Mouse (Mus musculus): ENCODE measurements at regions not wholly inside any gene's neighbourhood (a gene's known extent, or its start where the extent isn't known, plus 50 kb on each side); places are given as distances from the start of the nearest gene placed in this dataset.

GRCm38 (mm10) chr13:25808564-25809253, 538.4 kb upstream of the Nrsn1 start:
- H3K9me3 ChIP-seq (replicated peaks; ENCODE audit: control insufficient read depth, insufficient read depth, low read length, poor library complexity, severe bottlenecking), result no peaks in the 10 kb centered on the region
- no peaks in the 10 kb centered on the region for H3K27me3 ChIP-seq (ENCODE audit: control insufficient read depth, insufficient read depth, low read length, poor library complexity, severe bottlenecking)
- H3K36me3 ChIP-seq (ENCODE audit: control insufficient read depth, insufficient read depth, low read length, poor library complexity, severe bottlenecking), result no peaks in the 10 kb centered on the region
- H3K27ac ChIP-seq (ENCODE audit: insufficient read depth, low read length), result no peak overlapping the region
- H3K9ac ChIP-seq (ENCODE audit: low read depth, poor library complexity, severe bottlenecking), result no peak overlapping the region
- no peak overlapping the region for H3K4me3 ChIP-seq (ENCODE audit: low read depth, low read length)
- no peaks in the 10 kb centered on the region for H3K4me1 ChIP-seq (ENCODE audit: control insufficient read depth, insufficient read depth, low read length)
- no peak for TF ChIP-seq CTCF (IDR thresholded peaks at IDR 0.05; ENCODE audit: low read depth, low read length)
- TF ChIP-seq EP300 (IDR thresholded peaks at IDR 0.05; ENCODE audit: insufficient read depth, low read depth, low read length), result no peak
- TF ChIP-seq POLR2A (IDR thresholded peaks at IDR 0.05; ENCODE audit: insufficient read depth, low read length), result no peak

- H3K27me3 ChIP-seq (ENCODE audit: control insufficient read depth, insufficient read depth, low read length, poor library complexity, severe bottlenecking), result no peaks in the 10 kb centered on the region
- no peak overlapping the region for H3K4me3 ChIP-seq (ENCODE audit: low read depth, low read length)
- H3K27ac ChIP-seq (ENCODE audit: insufficient read depth, low read length), result no peak overlapping the region
- H3K4me1 ChIP-seq (ENCODE audit: control insufficient read depth, insufficient read depth, low read length), result no peaks in the 10 kb centered on the region
- no peak overlapping the region for H3K9ac ChIP-seq (ENCODE audit: low read depth, poor library complexity, severe bottlenecking)
- no peaks in the 10 kb centered on the region for H3K9me3 ChIP-seq (replicated peaks; ENCODE audit: control insufficient read depth, insufficient read depth, low read length, poor library complexity, severe bottlenecking)
- no peaks in the 10 kb centered on the region for H3K36me3 ChIP-seq (ENCODE audit: control insufficient read depth, insufficient read depth, low read length, poor library complexity, severe bottlenecking)
- no peak for TF ChIP-seq CTCF (IDR thresholded peaks at IDR 0.05; ENCODE audit: low read depth, low read length)
- no peak for TF ChIP-seq POLR2A (IDR thresholded peaks at IDR 0.05; ENCODE audit: insufficient read depth, low read length)
Measured at GRCm38 (mm10) chr13:25793216-25793803, 523.0 kb upstream of the Nrsn1 start.

GRCm38 (mm10) chr13:25781161-25781560, 510.9 kb upstream of the Nrsn1 start:
- no peaks in the 10 kb centered on the region for H3K9me3 ChIP-seq (replicated peaks; ENCODE audit: control insufficient read depth, insufficient read depth, low read length, poor library complexity, severe bottlenecking)
- no peak overlapping the region for H3K27ac ChIP-seq (ENCODE audit: insufficient read depth, low read length)
- H3K27me3 ChIP-seq (ENCODE audit: control insufficient read depth, insufficient read depth, low read length, poor library complexity, severe bottlenecking), result no peaks in the 10 kb centered on the region
- H3K36me3 ChIP-seq (ENCODE audit: control insufficient read depth, insufficient read depth, low read length, poor library complexity, severe bottlenecking), result no peaks in the 10 kb centered on the region
- no peak for TF ChIP-seq EP300 (IDR thresholded peaks at IDR 0.05; ENCODE audit: insufficient read depth, low read depth, low read length)
- TF ChIP-seq POLR2A (IDR thresholded peaks at IDR 0.05; ENCODE audit: insufficient read depth, low read length), result no peak
- no peak for TF ChIP-seq CTCF (IDR thresholded peaks at IDR 0.05; ENCODE audit: low read depth, low read length)
- H3K9ac ChIP-seq (ENCODE audit: low read depth, poor library complexity, severe bottlenecking), result no peak overlapping the region
- no peaks in the 10 kb centered on the region for H3K4me1 ChIP-seq (ENCODE audit: control insufficient read depth, insufficient read depth, low read length)
- H3K4me3 ChIP-seq (ENCODE audit: low read depth, low read length), result no peak overlapping the region

- Histone ChIP-seq H3K9ac (ENCODE audit: low read depth, poor library complexity, severe bottlenecking) (no peak overlapping the region), H3K36me3 (ENCODE audit: control insufficient read depth, insufficient read depth, low read length, poor library complexity, severe bottlenecking) (no peaks in the 10 kb centered on the region), H3K27me3 (ENCODE audit: control insufficient read depth, insufficient read depth, low read length, poor library complexity, severe bottlenecking) (no peaks in the 10 kb centered on the region), H3K4me1 (ENCODE audit: control insufficient read depth, insufficient read depth, low read length) (no peaks in the 10 kb centered on the region), H3K4me3 (ENCODE audit: low read depth, low read length) (no peak overlapping the region), H3K9me3 (replicated peaks; ENCODE audit: control insufficient read depth, insufficient read depth, low read length, poor library complexity, severe bottlenecking) (no peaks in the 10 kb centered on the region), H3K27ac (ENCODE audit: insufficient read depth, low read length) (no peak overlapping the region)
- TF ChIP-seq EP300 (IDR thresholded peaks at IDR 0.05; ENCODE audit: insufficient read depth, low read depth, low read length) (no peak), POLR2A (IDR thresholded peaks at IDR 0.05; ENCODE audit: insufficient read depth, low read length) (no peak), CTCF (IDR thresholded peaks at IDR 0.05; ENCODE audit: low read depth, low read length) (no peak)
Measured at GRCm38 (mm10) chr13:25777706-25778105, 507.4 kb upstream of the Nrsn1 start.

- H3K36me3 ChIP-seq (ENCODE audit: control insufficient read depth, insufficient read depth, low read length, poor library complexity, severe bottlenecking), result no peaks in the 10 kb centered on the region
- H3K9me3 ChIP-seq (replicated peaks; ENCODE audit: control insufficient read depth, insufficient read depth, low read length, poor library complexity, severe bottlenecking), result no peaks in the 10 kb centered on the region
- no peaks in the 10 kb centered on the region for H3K4me1 ChIP-seq (ENCODE audit: control insufficient read depth, insufficient read depth, low read length)
- no peak for TF ChIP-seq POLR2A (IDR thresholded peaks at IDR 0.05; ENCODE audit: insufficient read depth, low read length)
- TF ChIP-seq CTCF (IDR thresholded peaks at IDR 0.05; ENCODE audit: low read depth, low read length), result no peak
- TF ChIP-seq EP300 (IDR thresholded peaks at IDR 0.05; ENCODE audit: insufficient read depth, low read depth, low read length), result no peak
- H3K9ac ChIP-seq (ENCODE audit: low read depth, poor library complexity, severe bottlenecking), result no peak overlapping the region
- no peak overlapping the region for H3K4me3 ChIP-seq (ENCODE audit: low read depth, low read length)
- no peaks in the 10 kb centered on the region for H3K27me3 ChIP-seq (ENCODE audit: control insufficient read depth, insufficient read depth, low read length, poor library complexity, severe bottlenecking)
- no peak overlapping the region for H3K27ac ChIP-seq (ENCODE audit: insufficient read depth, low read length)
Measured at GRCm38 (mm10) chr13:25774586-25775182, 504.4 kb upstream of the Nrsn1 start.

- no peaks in the 10 kb centered on the region for H3K36me3 ChIP-seq (ENCODE audit: control insufficient read depth, insufficient read depth, low read length, poor library complexity, severe bottlenecking)
- no peaks in the 10 kb centered on the region for H3K9me3 ChIP-seq (replicated peaks; ENCODE audit: control insufficient read depth, insufficient read depth, low read length, poor library complexity, severe bottlenecking)
- no peak overlapping the region for H3K27ac ChIP-seq (ENCODE audit: insufficient read depth, low read length)
- no peak overlapping the region for H3K4me3 ChIP-seq (ENCODE audit: low read depth, low read length)
- H3K9ac ChIP-seq (ENCODE audit: low read depth, poor library complexity, severe bottlenecking), result no peak overlapping the region
- H3K27me3 ChIP-seq (ENCODE audit: control insufficient read depth, insufficient read depth, low read length, poor library complexity, severe bottlenecking), result no peaks in the 10 kb centered on the region
- no peaks in the 10 kb centered on the region for H3K4me1 ChIP-seq (ENCODE audit: control insufficient read depth, insufficient read depth, low read length)
- TF ChIP-seq CTCF (IDR thresholded peaks at IDR 0.05; ENCODE audit: low read depth, low read length) (no peak), POLR2A (IDR thresholded peaks at IDR 0.05; ENCODE audit: insufficient read depth, low read length) (no peak), EP300 (IDR thresholded peaks at IDR 0.05; ENCODE audit: insufficient read depth, low read depth, low read length) (no peak)
Measured at GRCm38 (mm10) chr13:25754515-25755105, 484.3 kb upstream of the Nrsn1 start.

Data from ES-Bruce4 (cell line).